Mouse (Mus musculus) macrophage (primary cell): ENCODE results near the gene Ube2dnl1. TPM values are rescaled to one million over a fixed set of nuclear protein-coding genes. Genes with fewer than 3 reads are reported as not detected.

ENCODE experiments used
- H3K27ac ChIP-seq: fragments of 350-480 bp; formaldehyde crosslinking; 2 replicates; pipeline ENCODE4 v1.9.0; 2021
- H3K36me3 ChIP-seq: fragments of 350-480 bp; formaldehyde crosslinking; 2 replicates; pipeline ENCODE4 v1.9.0; 2021; ENCODE audit errors: inconsistent target
- H3K4me3 ChIP-seq: fragments of 350-480 bp; formaldehyde crosslinking; 2 replicates; pipeline ENCODE4 v1.9.0; 2021; ENCODE audit errors: inconsistent target
- H3K79me2 ChIP-seq: fragments of 350-480 bp; formaldehyde crosslinking; 2 replicates; pipeline ENCODE4 v1.9.0; 2021; ENCODE audit errors: inconsistent target
- WGBS: methylation state at CpG from one replicate; pipeline ENCODE4 v1.1.7; 2026; ENCODE audit warnings: inconsistent platforms; ENCODE audit not compliant: missing documents; 5-methylcytosine and 5-hydroxymethylcytosine counted together
- polyA plus RNA-seq: library from polyadenylated mRNA; stranded (reverse); fragments of 250-400 nt; gene quantifications from 3 replicates; pipeline ENCODE4 v1.2.4, GENCODE M21; 2018; ENCODE audit warnings: inconsistent platforms
- total RNA-seq, 78 experiments: library from RNA; depleted of rRNA; stranded (reverse); fragments of 250-400 nt; gene quantifications; 1 replicate in 9 of 78; 2 replicates in 24 of 78; 3 replicates in 43 of 78; 4 replicates in 2 of 78; pipeline ENCODE4 v1.2.4; 2018; ENCODE audit warnings: inconsistent platforms in 56 of 78

Gene Ube2dnl1
- total RNA-seq (2018; cell fraction: chromatin; rRNA removed) = not detected
- total RNA-seq (2018; cell fraction: cytosol; rRNA removed) = not detected
- not detected for total RNA-seq (2018; cell fraction: nucleus; rRNA removed)
- polyA plus RNA-seq = not detected in 3 replicates

GRCm38 (mm10) chrX:114904712-114905111, at the start of gene Ube2dnl1:
TSS of gene Ube2dnl1 (plus strand) at chrX:114905012.
- H3K36me3 ChIP-seq = no peaks in the 10 kb centered on the region
- no peaks in the 10 kb centered on the region for H3K79me2 ChIP-seq
- H3K4me3 ChIP-seq = no peak within 1 kb of the TSS
- WGBS = 88% methylated on average over 5 of the region's 5 CpGs
- no peak within 1 kb of the TSS for H3K27ac ChIP-seq

GRCm38 (mm10) chrX:114895489-114895888, 9.3 kb upstream of the Ube2dnl1 start:
- H3K27ac ChIP-seq = no peak overlapping the region
- no peak overlapping the region for H3K4me3 ChIP-seq
- H3K36me3 ChIP-seq = no peaks in the 10 kb centered on the region
- no peaks in the 10 kb centered on the region for H3K79me2 ChIP-seq

- Histone ChIP-seq H3K4me3 (no peak overlapping the region), H3K79me2 (no peaks in the 10 kb centered on the region), H3K27ac (no peak overlapping the region), H3K36me3 (no peaks in the 10 kb centered on the region)
- 86% methylated on average over 3 of the region's 3 CpGs for WGBS
These were observed 7.3 kb upstream of the Ube2dnl1 start for GRCm38 (mm10) chrX:114897506-114897905.

GRCm38 (mm10) chrX:114903391-114903790, 1.4 kb upstream of the Ube2dnl1 start:
- Histone ChIP-seq H3K27ac (no peak overlapping the region), H3K4me3 (no peak overlapping the region)

GRCm38 (mm10) chrX:114907282-114907681, 2.5 kb downstream of the Ube2dnl1 start, which contains the start of gene Ube2dnl2:
TSS of gene Ube2dnl2 (plus strand) at chrX:114907582.
- 75% methylated on average over 1 of the region's 1 CpGs for WGBS
- H3K79me2 ChIP-seq = no peaks in the 10 kb centered on the region
- H3K36me3 ChIP-seq = no peaks in the 10 kb centered on the region
- H3K27ac ChIP-seq = no peak within 1 kb of the TSS
- H3K4me3 ChIP-seq = no peak within 1 kb of the TSS

More at GRCm38 (mm10) chrX:114903391-114903790, 1.4 kb upstream of the Ube2dnl1 start:
- Histone ChIP-seq H3K79me2 (no peaks in the 10 kb centered on the region), H3K36me3 (no peaks in the 10 kb centered on the region)

DNA sequence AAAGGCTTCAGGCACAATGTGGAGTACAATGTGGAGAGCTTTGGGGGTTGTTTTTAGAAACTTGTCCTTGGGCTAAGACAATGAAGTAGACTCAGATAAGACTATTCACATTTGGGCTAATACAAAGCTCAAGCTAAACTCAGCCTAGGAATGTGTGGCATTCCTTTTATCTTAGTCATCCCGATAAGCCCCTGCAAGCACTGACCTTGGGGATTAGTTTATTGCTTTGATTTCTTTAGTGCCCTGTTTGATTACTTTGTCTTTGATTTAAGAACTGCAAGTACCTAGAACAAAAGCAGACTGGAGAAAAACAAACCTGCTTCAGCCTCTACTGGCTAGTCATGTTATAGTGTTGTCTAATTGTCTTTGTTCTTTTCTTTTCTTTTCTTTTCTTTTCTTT, 50.3 kb downstream of the Ube2dnl1 start:
- WGBS = 27% methylated on average over 1 of the region's 1 CpGs
- no peak overlapping the region for H3K4me3 ChIP-seq

More for the DNA sequence above, 50.3 kb downstream of the Ube2dnl1 start:
- no peaks in the 10 kb centered on the region for H3K36me3 ChIP-seq
- no peaks in the 10 kb centered on the region for H3K79me2 ChIP-seq
- no peak overlapping the region for H3K27ac ChIP-seq

Other genes starting within 250 kb of the Ube2dnl1 start
- not detected in 3 replicates for gene Ube2dnl2, start 2.6 kb downstream of the Ube2dnl1 start, polyA plus RNA-seq